Mouse (Mus musculus): ENCODE data around the gene Slc19a1.

Slc19a1 gene

DNA sequence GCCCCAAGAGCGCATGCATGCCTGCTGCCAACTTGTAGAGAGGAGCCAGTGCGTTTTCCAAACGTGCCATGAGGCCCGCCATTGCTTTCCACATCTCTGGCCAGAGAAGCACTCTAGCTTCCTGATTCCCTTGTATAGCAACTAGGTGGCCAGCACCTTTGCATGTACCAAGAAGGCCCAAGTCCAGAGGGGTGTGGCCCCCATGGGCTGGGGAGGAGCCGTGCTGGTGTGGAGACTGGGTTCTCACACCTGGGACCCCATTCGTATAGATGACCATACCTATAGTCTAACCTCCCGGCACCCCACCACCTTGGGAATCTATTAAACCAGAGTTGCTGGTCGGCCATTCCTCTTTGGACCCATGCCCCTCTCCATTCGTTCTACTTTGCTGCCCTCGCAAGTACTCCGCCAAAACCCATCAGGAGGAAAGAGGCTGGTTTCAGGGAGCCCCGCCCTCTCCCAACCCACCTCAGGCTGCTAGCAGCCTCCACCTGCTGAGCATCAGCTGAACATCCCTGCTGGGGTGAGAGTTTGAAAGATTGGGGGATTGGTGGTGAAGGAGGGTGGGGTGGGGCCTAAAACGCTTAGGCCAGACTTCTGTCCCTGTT, at the start of gene Slc19a1:
Gene Slc19a1 (plus strand): TSS at position 474 of the 608 bp plus-strand sequence.
- DNase-seq (ENCODE audit: low spot score): no peak

DNA sequence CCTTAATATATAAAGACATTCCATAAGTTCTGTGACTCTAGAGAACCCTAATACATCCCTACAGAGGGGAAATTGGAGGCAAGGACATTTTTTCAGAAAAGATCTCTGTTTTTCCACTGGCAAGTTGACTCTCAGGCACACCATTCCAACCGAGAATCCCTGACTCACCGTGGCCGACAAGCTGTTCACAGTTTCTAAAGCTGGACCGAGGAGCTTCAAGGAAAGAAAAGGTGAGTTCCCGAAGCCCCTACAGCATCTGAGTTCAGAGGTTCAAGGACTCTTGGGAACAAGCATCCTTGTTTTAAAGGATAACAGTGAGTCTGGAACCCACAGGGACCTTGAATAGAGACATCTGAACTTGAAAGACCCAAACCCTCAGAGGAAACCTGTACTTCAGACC, 43.5 kb upstream of the Slc19a1 start:
- DNase-seq (ENCODE audit: low spot score): no peak

- DNase-seq (ENCODE audit: low spot score): no peak
Observed at GRCm38 (mm10) chr10:76992456-76992855, 39.6 kb upstream of the Slc19a1 start.

- DNase-seq (ENCODE audit: low spot score): no peak
Observed at GRCm38 (mm10) chr10:76997759-76998513, 34.1 kb upstream of the Slc19a1 start.

DNA sequence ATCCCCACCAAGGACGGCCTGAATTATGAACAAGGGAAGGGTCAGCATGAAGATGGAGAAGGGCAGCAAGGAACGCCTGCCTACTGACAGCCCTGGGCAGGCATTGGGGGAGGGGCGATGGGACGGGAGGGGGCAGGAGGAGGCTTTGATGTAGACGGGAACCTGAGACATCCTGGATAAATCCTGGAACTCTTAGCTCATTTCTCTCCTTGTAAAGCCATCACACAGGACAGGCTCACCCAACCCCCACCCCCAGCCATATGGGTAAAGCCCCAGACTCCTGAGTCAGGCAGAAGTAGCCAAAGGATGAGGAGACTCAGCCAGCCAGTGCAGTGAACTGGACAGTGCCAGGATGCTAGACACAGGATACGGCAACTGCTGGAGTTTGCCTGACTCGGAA, 27.1 kb upstream of the Slc19a1 start:
- no peak for DNase-seq (ENCODE audit: low spot score)

DNA sequence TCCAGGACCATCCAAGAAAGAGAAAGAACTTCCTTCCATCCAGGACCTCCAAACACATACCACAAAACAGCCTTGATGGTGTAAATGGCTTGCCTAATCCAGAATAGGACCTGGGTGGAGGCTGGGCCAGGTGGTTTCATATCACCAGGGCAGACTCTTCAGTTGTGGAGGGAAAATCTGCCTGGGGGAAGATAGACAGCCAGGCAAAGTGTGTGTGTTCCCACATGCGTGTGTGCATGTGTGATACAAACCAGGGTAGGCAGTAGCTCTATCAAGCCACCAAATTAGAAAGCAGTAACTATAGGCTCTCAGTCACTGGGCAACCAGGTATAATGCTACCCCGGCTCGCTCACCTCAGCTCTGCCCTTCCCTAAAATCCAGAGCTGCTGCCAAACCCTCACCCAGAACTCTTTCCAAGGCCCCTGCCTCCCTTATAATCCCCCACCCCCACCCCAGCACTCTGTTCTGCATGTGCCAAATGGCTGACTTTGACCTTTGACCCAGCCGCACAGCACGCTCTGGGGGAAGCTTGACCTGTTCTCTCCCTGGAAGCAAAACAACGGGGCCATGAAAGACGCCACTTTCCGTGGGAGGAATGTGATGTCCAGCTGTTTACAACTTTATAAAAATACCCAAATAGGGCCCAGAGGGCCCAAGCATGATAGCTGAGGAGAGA, 24.5 kb upstream of the Slc19a1 start:
- no peak for DNase-seq (ENCODE audit: low spot score)

- DNase-seq (ENCODE audit: low spot score): no peak
Observed at GRCm38 (mm10) chr10:77008109-77008561, 23.9 kb upstream of the Slc19a1 start.

GRCm38 (mm10) chr10:77008698-77009097, 23.3 kb upstream of the Slc19a1 start:
- no peak for DNase-seq (ENCODE audit: low spot score)

DNA sequence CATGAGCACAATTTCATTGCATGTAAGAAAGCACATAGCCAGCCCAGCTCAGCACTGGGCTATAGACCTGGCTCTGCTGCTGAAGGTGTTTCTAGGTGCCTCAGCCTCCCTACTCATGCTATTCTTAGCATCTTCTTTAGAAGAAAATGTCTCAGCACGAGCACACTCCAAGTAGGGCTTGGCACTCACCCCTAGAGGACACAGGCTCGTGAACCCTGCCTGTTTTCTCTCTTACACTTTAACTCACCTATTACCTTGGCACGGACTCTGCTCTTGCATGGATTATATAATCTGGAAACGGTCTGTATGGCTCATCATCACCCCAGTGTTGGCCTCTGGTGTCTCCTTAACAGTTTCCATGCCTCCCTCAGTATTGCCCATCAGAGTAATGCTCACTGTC, 20.4 kb upstream of the Slc19a1 start:
- no peak for DNase-seq (ENCODE audit: low spot score)

DNA sequence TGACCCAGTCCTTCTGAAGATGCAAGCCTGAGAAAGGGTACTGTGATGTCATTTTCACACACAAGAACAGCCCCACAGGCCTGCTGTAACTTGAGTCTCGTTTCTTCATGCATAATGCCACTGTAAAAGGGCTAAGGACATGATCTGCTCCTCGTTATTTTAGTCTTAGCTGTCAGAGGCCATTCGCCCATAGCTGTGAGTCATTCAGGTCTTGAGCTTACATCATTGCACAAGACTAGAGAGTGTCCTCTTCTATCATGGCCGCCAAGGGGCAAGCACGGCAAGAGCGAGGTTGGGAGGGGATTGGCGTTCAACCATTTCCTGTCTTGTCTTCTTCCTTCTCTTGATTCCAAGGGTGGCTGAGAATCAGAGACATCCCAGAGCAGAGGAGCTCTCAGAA, 16.0 kb upstream of the Slc19a1 start:
- DNase-seq (ENCODE audit: low spot score): no peak

DNA sequence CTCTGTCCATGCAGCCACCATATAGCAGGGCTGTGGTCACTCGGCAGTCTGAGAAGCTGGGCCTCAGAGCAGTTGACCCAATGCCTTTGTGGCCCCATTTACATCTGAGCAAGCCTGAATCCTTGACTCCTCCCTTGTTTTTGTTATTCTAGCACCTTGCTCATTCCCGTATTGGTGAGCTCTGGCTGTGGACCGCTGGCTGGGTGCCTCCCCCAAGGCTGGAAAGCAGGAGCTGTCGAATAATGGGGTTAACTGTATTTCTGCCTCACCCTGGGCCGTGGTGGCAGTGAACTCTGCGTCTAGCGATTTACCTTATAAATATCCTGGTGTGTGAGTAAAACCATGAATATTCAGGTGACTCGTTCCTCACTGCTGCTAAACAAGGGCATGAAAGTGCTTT, 15.5 kb upstream of the Slc19a1 start:
- no peak for DNase-seq (ENCODE audit: low spot score)

DNA sequence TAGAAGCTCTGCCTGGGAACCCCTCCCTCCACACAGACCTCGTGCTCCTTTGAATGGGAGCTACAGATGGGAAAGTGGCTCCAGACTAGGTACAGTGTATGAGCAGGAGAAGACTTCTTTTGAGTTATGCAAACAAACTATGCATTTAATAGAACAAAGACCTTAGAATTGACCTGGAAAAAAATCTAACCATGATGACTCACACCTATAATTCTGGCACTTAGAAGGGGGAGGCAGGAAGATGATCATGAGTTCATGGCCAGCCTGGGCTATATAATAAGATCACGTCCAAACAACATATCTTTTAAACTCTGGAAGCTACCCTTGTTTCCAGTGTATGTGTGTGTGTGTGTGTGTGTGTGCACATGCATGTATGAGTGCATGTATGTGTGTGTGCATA, 15.0 kb upstream of the Slc19a1 start:
- no peak for DNase-seq (ENCODE audit: low spot score)

DNA sequence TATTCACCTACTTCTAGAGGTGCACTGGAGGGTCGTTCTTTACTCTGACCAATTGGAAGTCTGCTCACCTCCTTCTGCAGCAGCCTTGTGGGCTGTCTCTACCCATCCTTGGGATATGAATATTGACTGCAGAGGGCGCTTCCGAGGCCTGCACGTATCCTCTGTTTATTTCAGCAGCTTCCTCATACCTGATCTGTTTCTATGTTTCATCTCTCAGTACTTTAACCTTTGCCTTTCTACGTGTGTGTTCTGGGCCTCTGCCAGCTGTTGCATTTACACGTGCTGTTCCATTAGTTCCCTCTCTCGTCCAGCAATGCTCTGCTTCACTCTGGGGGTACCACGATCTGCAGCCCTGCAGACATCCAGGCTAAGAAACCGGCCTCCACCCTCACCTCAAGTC, 14.4 kb upstream of the Slc19a1 start:
- no peak for DNase-seq (ENCODE audit: low spot score)

DNA sequence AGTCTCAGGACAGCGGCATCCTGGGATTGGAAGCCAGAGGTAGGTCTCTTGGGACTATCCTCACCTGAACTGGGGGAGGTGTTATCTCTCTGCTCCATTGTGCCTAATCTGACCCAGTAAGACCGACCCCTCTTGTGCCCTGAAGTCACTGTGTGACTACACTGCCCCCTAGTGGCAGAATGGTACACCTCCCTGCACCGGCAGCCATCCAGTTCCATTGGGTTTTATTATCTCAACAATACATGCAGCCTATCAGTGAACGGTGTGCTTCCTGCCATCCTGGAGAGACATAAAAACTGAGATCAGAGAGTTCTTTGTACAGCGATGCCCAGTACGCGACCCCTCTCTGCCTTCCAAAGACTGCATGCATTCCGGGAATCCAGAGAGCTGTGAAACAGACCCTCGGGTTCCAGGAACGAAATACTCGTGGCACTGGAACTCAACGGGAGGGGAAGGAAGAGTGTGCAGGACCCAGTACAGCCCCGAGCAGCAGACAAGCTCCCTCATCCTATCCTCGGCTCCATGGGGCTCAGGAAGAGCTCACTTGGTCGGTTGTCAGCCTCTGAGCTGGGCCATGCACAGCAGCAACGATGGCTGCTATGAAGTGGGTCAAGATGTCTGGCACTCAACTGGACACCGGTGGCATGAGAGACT, 10.5 kb upstream of the Slc19a1 start:
- DNase-seq (ENCODE audit: low spot score): peak; percentile 70

DNA sequence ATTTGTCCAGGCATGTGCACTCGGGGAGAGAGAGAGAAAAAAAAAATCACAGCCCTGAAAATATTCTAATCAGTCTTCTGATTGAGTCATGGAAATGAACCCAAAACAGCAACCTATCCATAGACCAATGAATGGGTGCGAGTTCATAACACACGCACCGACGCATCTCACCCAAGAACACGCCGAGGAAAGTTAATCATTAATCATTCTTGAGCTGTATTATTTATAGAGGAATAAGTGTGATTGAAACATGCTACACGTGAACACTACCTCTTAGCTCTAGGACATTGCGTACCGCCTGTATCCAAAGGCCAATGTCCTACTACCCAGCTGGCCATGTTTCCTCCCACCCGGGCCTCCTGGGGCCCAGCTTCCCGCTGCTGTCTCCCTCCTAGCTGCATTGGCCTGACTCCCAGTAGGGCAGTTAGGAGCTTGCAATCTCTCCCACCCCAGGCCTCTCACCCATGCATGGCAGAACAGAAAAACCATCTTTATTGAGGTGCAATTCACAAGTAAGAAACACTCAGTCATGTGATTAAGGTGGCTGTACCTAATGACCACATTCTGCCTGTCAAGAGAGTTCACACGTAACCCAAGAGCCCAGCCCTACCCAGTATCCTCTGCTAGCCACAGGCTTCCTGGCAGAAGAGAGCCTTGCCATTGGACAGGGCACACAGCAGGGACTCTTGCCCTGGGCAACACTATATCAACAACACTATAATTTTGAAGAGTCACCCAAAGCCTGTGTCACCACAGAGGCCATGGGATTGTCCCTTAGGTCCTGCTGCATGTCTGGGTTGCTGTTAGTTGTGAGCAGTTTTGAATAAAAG, 9.5 kb upstream of the Slc19a1 start:
- DNase-seq (ENCODE audit: low spot score): no peak

GRCm38 (mm10) chr10:77024231-77024630, 7.8 kb upstream of the Slc19a1 start:
- DNase-seq (ENCODE audit: low spot score): no peak

DNA sequence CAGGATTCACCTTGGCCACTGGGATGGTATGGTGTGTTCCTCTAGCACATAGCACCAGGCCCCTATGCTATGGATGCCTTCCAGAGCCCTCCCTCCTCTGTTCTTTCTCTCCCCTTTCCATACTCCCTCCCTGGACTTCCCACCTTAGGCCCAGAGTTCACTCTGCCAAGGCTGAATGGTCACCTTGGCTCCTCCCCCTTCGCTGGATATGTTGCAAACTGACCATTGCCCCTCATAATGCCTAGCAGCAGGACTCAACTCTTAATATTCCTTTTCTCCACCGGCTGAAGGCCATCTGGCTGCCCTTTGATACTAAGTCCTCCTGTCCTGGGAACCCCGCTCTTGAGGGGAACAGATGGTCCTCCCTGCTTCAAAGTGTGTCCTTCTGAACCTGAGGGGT, 5.1 kb upstream of the Slc19a1 start:
- no peak for DNase-seq (ENCODE audit: low spot score)

- no peak for DNase-seq (ENCODE audit: low spot score)
Observed at GRCm38 (mm10) chr10:77028782-77029296, 3.2 kb upstream of the Slc19a1 start.

DNA sequence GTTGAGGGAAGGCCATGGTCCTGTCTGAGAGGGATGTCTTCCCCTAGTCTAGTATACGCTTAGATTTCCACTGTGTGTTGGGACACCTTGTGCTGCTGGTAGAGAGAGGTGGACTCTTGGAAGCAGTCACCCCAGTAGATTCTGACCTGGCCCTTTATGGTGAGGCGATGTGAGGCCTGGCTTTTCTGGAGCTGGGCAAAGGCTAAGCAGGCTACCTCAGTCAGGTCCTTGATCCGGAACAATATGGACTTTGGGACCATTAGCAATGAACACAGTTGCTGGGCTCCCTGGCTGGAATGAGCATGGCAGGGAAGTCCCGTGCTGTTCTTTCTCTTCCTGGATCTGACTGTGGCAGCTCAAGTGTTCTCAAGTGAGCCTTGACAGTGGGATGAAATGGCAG, 2.3 kb upstream of the Slc19a1 start:
- no peak for DNase-seq (ENCODE audit: low spot score)

DNA sequence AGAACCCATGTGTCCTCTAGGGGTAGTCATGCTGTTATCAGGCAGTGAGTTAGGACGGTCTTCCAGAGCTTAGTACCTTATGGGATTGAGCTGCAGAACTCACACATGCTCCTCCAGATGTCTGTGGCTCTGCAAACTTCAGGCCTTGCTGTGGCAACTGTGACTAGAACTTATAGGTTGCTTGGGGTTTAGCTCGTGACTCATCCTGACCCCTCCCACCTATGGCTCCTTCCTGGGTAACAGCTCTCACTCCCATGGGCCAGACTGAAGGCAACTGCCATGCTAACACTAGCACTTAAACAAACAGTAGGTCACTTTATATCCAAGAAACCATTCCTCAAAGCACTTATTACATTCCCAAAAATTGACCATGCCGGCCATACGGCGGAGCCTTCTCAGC, 1.4 kb upstream of the Slc19a1 start:
- no peak for DNase-seq (ENCODE audit: low spot score)

DNA sequence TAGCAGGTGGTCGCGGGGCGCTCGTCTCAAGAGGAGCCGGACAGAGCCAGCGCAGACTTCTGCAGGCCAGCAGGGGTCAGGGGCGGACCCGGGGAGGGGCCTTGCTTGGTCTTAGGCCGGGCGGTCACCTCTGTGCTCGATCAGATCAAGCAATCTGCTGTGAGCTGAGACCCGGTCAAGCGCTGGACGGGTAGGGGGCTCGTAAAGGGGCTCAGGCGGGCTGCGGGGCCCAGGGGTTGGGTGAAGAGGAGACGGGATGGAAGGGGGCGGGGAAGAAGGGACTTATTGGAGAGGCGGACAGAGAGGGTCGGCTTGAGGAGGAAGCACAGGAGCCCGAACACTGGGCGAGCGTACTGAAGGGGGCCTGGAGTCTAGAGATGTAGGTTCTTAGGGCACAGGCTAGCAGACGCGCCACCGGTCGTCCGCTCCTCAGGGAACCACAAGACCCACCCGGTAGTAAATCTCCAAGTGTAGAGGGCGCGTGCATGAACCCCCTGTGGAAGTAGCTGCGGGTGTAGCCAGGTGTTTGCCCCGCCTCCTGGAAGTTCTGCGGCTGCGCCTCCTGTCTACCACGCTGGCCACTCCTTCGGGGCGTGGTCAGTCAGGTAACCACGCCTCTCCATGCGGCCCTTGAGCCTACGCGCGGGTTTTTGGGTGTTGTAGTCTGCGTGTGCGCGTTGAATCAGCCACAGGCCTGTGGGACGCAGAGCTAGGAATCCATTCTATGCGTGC, 716 bp downstream of the Slc19a1 start:
- DNase-seq (ENCODE audit: low spot score): peak; percentile 92
